Comparison of ENCODE assay signal across 20 mouse cellular contexts in genomic region chr14:24525137-24525536, GRCm38 (mm10). TPM values are rescaled to one million over a fixed set of nuclear protein-coding genes. Genes with fewer than 3 reads are reported as not detected.
A peak's percentile ranks its signal among the peaks of the same experiment; 100 is the strongest.
DNase-seq lines count a peak whose midpoint lies in the region; ATAC-seq and TF ChIP-seq lines count a peak whose summit lies in the region.
"Had no signal": no experiment of that assay in that cellular context is flagged by ENCODE, and none has a peak within 500 bp of the region (broad histone marks: within the 10 kb centered on the region; RNA-seq: fewer than 3 reads in every experiment).

No protein-coding gene starts in this region.

- peaks cover 3% of the 10 kb centered on the region; the same call in 1 of the 2 replicates for H3K4me1 ChIP-seq in intestine, postnatal 0 days (replicated peaks; ENCODE audit: control insufficient read depth, insufficient read depth, low read length)
- H3K4me1 ChIP-seq in intestine, embryonic 15.5 days (replicated peaks), result peaks cover 5% of the 10 kb centered on the region; the same call in 1 of the 2 replicates
- H3K4me1 ChIP-seq in neural tube, embryonic 13.5 days (replicated peaks), result peaks cover 26% of the 10 kb centered on the region
- peaks cover 35% of the 10 kb centered on the region for H3K4me1 ChIP-seq in forebrain, embryonic 15.5 days

- WGBS in intestine, postnatal 0 days, result 45% methylated on average over 3 of the region's 3 CpGs
- WGBS in intestine, embryonic 15.5 days, result 59% methylated on average over 3 of the region's 3 CpGs
- WGBS in neural tube, embryonic 13.5 days, result 54% methylated on average over 3 of the region's 3 CpGs
- 50% methylated on average over 3 of the region's 3 CpGs for whole genome bisulfite sequencing in forebrain, embryonic 15.5 days

- H3K27me3 ChIP-seq in intestine, postnatal 0 days (replicated peaks; ENCODE audit: control insufficient read depth, insufficient read depth, low read length), result no peaks in the 10 kb centered on the region
- H3K27me3 ChIP-seq in intestine, embryonic 15.5 days (replicated peaks), result no peaks in the 10 kb centered on the region
- H3K27me3 ChIP-seq in neural tube, embryonic 13.5 days, result no peaks in the 10 kb centered on the region
- H3K27me3 ChIP-seq in forebrain, embryonic 15.5 days, result no peaks in the 10 kb centered on the region
- H3K27me3 ChIP-seq: midbrain, embryonic 12.5 days had no signal

- H3K27ac ChIP-seq in intestine, postnatal 0 days (ENCODE audit: low read depth, low read length), result no peak overlapping the region
- no peak overlapping the region for H3K27ac ChIP-seq in intestine, embryonic 15.5 days
- H3K27ac ChIP-seq in neural tube, embryonic 13.5 days (replicated peaks), result peak overlapping the region; percentile 70
- peak overlapping the region; percentile 94 for H3K27ac ChIP-seq in forebrain, embryonic 15.5 days (replicated peaks)

- no peaks in the 10 kb centered on the region for H3K9me3 ChIP-seq in intestine, postnatal 0 days (ENCODE audit: control insufficient read depth)
- H3K9me3 ChIP-seq in intestine, embryonic 15.5 days, result no peaks in the 10 kb centered on the region
- H3K9me3 ChIP-seq in neural tube, embryonic 13.5 days, result no peaks in the 10 kb centered on the region
- H3K9me3 ChIP-seq in forebrain, embryonic 15.5 days, result no peaks in the 10 kb centered on the region
- H3K9me3 ChIP-seq: midbrain, embryonic 12.5 days had no signal

- no peak overlapping the region for H3K9ac ChIP-seq in intestine, postnatal 0 days (ENCODE audit: low read depth, low read length)
- H3K9ac ChIP-seq in intestine, embryonic 15.5 days, result no peak overlapping the region
- H3K9ac ChIP-seq in neural tube, embryonic 13.5 days, result 0 out of 2 replicates have a peak overlapping the region, but pooled peaks have one; percentile 34
- H3K9ac ChIP-seq in forebrain, embryonic 15.5 days (replicated peaks), result no peak overlapping the region
- H3K9ac ChIP-seq: midbrain, embryonic 12.5 days had no signal

- no peak for TF ChIP-seq CTCF in intestine, postnatal 0 days (IDR thresholded peaks at IDR 0.05; ENCODE audit: low read depth)

- no peak overlapping the region for H3K4me3 ChIP-seq in intestine, postnatal 0 days (ENCODE audit: low read depth, low read length)
- no peak overlapping the region for H3K4me3 ChIP-seq in intestine, embryonic 15.5 days (replicated peaks)
- H3K4me3 ChIP-seq in neural tube, embryonic 13.5 days, result no peak overlapping the region
- H3K4me3 ChIP-seq in forebrain, embryonic 15.5 days, result no peak overlapping the region
- H3K4me3 ChIP-seq: midbrain, embryonic 12.5 days had no signal

- DNase-seq in neural tube, embryonic 10.5 days (ENCODE audit: extremely low spot score, low spot score), result no peak
- DNase-seq in adrenal gland, adult 2 months, result no peak
- no peak for DNase-seq in embryo, embryonic 10.5 days (ENCODE audit: low spot score)
- DNase-seq: adrenal gland, postnatal 10 days; cerebellum, adult 2 months; cerebellum, postnatal 36 days; gastrocnemius, postnatal 10 days; kidney, adult 8-10 months; kidney, postnatal 10 days; lung, postnatal 10 days; retina, postnatal 1 day; right cerebral cortex, postnatal 25 days; spleen, adult 18-20 months had no signal

- no peak overlapping the region for H3K4me2 ChIP-seq in intestine, postnatal 0 days (replicated peaks; ENCODE audit: low read depth)
- H3K4me2 ChIP-seq in intestine, embryonic 15.5 days (replicated peaks), result no peak overlapping the region
- no peak overlapping the region for H3K4me2 ChIP-seq in neural tube, embryonic 13.5 days
- no peak overlapping the region for H3K4me2 ChIP-seq in forebrain, embryonic 15.5 days (replicated peaks)
- H3K4me2 ChIP-seq: heart, embryonic 11.5 days; midbrain, embryonic 12.5 days had no signal

- H3K36me3 ChIP-seq in intestine, postnatal 0 days (ENCODE audit: control insufficient read depth, insufficient read depth), result no peaks in the 10 kb centered on the region
- no peaks in the 10 kb centered on the region for H3K36me3 ChIP-seq in intestine, embryonic 15.5 days
- H3K36me3 ChIP-seq in neural tube, embryonic 13.5 days, result no peaks in the 10 kb centered on the region
- no peaks in the 10 kb centered on the region for H3K36me3 ChIP-seq in forebrain, embryonic 15.5 days
- H3K36me3 ChIP-seq: midbrain, embryonic 12.5 days had no signal

- peak; percentile 38; the same call in 1 of the 2 replicates for ATAC-seq in intestine, postnatal 0 days
- ATAC-seq in intestine, embryonic 15.5 days, result no peak
- no peak for ATAC-seq in neural tube, embryonic 13.5 days (ENCODE audit: low read depth)
- no peak for ATAC-seq in forebrain, embryonic 15.5 days (replicated peaks)
- ATAC-seq: activated CD4-positive, CD25-positive, alpha-beta regulatory T cell, adult 4 months had no signal

RNA-seq across cellular contexts. Expression of gene Rps24, which starts 38.2 kb away (rescaled TPM):
- polyA plus RNA-seq in intestine, postnatal 0 days (2015; fragmentation: Nextera tagmentation; extraction: Ambion mirVana), result 766 and 793 TPM in 2 replicates
- polyA plus RNA-seq in intestine, embryonic 15.5 days (2015; fragmentation: Nextera tagmentation; extraction: Ambion mirVana), result 852 and 1,015 TPM in 2 replicates
- 669 and 687 TPM in 2 replicates for polyA plus RNA-seq in neural tube, embryonic 13.5 days (2015; fragmentation: Nextera tagmentation; extraction: Ambion mirVana)
- polyA plus RNA-seq in forebrain, embryonic 15.5 days (2015; fragmentation: Nextera tagmentation; extraction: Ambion mirVana), result 563 and 611 TPM in 2 replicates
- total RNA-seq in adrenal gland, adult 2 months (2021), result 1,000 to 10,000 TPM; 1,786 to 2,185 TPM
- 71.2 and 105 TPM in 2 replicates for polyA plus RNA-seq in adrenal gland, adult 2 months (2012; rRNA removed)

RNA-seq across cellular contexts. Expression of gene Polr3a, which starts 38.3 kb away (rescaled TPM):
- 5.1 and 6.6 TPM in 2 replicates for polyA plus RNA-seq in intestine, postnatal 0 days (2015; fragmentation: Nextera tagmentation; extraction: Ambion mirVana)
- 14.0 and 15.4 TPM in 2 replicates for polyA plus RNA-seq in intestine, embryonic 15.5 days (2015; fragmentation: Nextera tagmentation; extraction: Ambion mirVana)
- polyA plus RNA-seq in neural tube, embryonic 13.5 days (2015; fragmentation: Nextera tagmentation; extraction: Ambion mirVana), result 18.3 and 22.8 TPM in 2 replicates
- polyA plus RNA-seq in forebrain, embryonic 15.5 days (2015; fragmentation: Nextera tagmentation; extraction: Ambion mirVana), result 20.5 and 22.6 TPM in 2 replicates
- total RNA-seq in adrenal gland, adult 2 months (2021), result 10 to 100 TPM; 15.2 to 18.2 TPM
- polyA plus RNA-seq in adrenal gland, adult 2 months (2012; rRNA removed), result 2.6 and 4.1 TPM in 2 replicates

Comparison
In these comparisons a context has a peak if more than half of its experiments do, and no peak if none do; other contexts are left out.
1. H3K27ac ChIP-seq: peak in neural tube, embryonic 13.5 days (single experiment) and forebrain, embryonic 15.5 days (single experiment); none in intestine, postnatal 0 days (single experiment) and intestine, embryonic 15.5 days (single experiment).